Mouse (Mus musculus) kidney, adult 2 months (tissue): ENCODE results near the gene Gadd45b.

Experiments
- CTCF ChIP-seq: fragments of 200-500 bp; conservative IDR thresholded peaks from 2 replicates; pipeline ENCODE4 v1.5.1; 2011; ENCODE audit warnings: low read depth, mild to moderate bottlenecking, control low read depth, low read length, moderate library complexity, mixed read lengths; ENCODE audit not compliant: insufficient read depth, insufficient read length
- POLR2A ChIP-seq: fragments of 200-500 bp; IDR thresholded peaks from one replicate; pipeline ENCODE4 v1.6.1; 2011; ENCODE audit warnings: low read depth, low read length, control low read depth

DNA sequence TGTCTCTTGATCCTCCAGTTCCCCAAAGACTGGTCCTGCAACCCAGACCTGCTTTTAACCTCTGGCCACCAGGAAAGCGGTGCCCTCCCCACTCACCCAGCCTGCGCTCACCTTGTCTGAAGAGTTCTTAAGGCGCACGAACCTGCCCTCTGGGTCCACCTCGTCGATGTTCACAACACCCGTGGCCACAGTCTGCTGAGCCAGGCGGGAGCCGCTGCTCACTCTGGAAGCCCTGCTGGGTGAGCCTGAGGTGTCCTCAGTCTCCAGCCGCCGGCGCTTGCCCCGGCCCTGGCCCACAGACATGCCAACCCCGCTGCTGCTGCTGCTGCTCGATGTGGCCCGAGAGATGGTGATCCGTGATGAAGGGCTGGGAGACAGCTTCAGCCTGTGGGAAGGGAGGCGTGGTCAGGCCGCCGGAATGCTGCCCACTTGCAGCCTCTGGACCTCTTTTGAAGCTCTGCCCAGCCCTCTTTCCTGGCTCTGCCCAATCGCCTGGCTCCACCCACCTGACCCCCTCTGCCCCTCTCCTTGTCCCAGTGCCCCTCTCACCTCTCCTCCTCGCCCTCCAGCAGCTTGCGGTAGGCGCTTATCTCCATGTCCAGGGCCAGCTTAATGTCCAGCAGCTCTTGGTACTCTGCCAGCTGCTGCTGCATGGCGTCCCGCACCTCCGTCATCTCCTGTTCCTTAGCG lies 25.7 kb upstream of the Gadd45b start:
- TF ChIP-seq POLR2A, result no peak
- no peak for TF ChIP-seq CTCF
